Mouse (Mus musculus): Measurements from ENCODE around the gene Ndufs1. TPM values are rescaled to one million over a fixed set of nuclear protein-coding genes. Genes with fewer than 3 reads are reported as not detected.
"Not testable (repeated sequence)": the region's sequence is repeated elsewhere in the genome, so short reads cannot be mapped to it uniquely, and the experiment has no call there.

Gene Ndufs1
- 79.8 and 88.5 TPM in 2 replicates for polyA plus RNA-seq (2012; rRNA removed)

DNA sequence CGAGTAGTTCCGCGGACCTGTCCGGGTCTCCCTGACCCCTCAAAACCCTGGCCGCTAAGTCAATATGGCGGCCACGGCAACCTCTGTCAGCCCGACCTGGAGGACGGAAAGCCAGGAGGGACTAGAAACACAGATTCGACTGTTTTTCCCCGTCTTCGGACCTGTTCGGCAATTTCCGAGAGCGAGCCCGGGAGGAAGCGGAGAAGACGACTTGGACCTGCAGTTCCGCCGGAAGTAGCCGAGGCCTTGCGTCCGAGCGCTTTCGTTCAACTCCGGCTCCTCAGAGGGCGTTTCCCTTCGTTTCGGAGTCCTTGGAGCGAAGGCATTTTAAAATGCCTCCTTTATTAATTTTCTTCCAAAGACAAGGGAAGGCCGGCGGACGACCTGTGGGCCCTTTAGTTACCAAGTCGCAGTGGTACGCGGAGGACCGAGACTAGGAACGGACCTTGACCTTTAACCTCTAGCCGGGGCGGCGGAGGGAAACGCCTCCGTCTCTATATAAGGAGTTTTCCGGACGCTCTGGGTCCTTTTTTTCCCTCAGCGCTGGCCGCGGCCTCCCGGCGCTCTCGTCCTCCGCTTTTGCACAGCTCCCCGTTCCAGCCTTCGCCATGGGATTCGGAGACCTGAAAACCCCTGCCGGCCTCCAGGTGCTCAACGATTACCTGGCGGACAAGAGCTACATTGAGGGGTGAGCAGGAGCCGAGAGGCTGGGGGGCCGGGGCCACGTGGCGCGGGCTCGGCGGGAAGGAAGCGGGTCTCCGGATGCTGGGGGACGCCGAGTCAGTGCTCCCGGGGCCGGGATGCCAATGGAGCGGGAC lies at the start of gene Ndufs1, which contains the start of gene Eef1b2:
Gene Ndufs1 (minus strand): TSS at position 230 of the 818 bp plus-strand sequence.
Gene Eef1b2 (plus strand): TSS at position 222 of the 818 bp plus-strand sequence.
- DNase-seq (ENCODE audit: low spot score) = peak; percentile 90

DNA sequence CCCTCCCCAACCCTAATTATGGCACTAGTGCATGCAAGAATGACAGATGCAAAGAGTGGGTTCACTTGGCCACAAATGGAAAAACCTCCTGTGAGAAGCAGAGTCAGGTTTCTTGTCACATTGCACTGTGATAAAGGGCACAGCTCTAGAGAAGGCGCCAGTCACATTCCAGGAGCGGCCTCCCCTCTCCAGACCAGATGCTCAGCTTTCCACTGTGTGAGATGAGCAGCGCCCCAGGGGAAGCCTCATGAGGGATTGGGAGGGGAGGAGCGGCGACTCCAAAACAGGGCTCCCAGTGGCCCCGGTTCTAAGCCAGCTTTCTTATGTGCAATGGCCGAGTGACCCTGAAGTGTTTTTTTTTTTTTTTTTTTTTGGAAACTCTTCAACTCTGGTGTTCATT lies 49.3 kb upstream of the Ndufs1 start:
- no peak for DNase-seq (ENCODE audit: low spot score)

DNA sequence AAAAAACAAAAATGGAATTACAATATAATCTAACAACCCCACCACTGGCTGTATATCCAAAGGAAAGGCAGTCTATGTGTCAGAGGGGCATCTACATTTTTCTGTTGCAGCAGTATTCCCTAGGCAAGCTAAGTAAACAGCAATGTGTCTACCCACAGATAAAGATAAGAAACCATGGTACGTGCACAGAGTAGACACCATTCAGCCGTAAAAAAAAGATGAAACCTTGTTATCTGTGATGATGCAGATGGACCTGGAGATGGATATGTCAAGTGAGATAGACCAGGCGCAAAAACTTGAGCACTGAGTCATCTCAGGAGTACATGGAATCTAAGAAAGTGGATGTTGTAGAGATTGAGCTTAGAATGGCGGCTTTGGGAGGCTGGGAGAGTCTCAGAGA lies 48.4 kb upstream of the Ndufs1 start:
- DNase-seq (ENCODE audit: low spot score) = no peak

DNA sequence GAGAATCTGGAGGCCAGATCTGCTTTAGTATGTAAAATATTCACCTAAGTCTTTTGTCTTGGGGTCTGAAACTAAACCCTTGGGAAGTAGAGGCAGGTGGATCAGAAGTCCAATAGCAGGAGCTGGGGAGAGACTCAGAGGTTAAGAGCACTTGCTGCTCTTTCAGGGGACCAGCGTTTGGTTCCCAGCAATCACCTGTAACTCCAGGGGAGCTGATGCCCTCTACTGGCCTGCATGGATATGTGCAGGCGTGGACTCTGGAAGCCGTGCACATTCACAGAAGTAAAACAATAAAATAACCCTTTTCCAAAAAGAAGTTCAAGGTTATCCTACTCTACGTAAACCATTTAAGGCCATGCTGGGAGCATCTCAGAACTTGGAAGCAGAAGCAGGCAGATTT lies 42.6 kb upstream of the Ndufs1 start:
- DNase-seq (ENCODE audit: low spot score) = no peak

DNA sequence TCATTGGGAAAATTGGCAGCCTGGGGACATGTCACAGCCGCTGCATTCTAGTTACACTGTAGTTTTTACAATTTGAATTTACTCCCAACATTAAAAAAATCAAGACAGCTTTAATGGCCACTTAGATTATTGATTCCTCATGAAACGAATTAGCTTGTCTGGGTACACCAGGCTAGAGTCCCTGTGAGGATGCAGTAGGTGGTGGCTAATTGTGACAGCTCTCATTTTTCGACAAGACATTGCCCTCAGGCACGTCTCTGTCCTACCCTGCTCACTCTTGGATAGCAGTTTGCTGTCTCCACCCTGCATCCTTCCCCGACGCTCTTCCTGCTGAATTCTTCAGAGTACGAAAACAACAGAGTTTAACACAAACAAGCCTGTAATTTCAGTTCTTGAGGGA lies 38.0 kb upstream of the Ndufs1 start:
- no peak for DNase-seq (ENCODE audit: low spot score)

DNA sequence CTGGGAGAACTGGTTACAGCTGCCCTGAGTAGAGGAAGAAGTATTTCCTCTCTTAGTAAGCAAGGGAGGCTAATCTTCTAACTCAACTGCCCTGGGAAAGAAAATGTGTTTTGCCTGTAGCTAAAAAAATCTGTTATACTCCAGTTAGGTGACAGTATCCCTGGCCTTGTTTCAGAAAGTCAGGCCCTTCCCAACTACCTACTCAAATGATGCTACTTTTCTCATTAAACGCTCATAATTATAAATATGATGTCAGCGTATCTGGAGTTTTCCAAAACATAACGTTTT lies 37.6 kb upstream of the Ndufs1 start, which contains the start of gene Gpr1:
Gene Gpr1 (minus strand): TSS at position 273 of the 288 bp plus-strand sequence.
- DNase-seq (ENCODE audit: low spot score) = no peak

DNA sequence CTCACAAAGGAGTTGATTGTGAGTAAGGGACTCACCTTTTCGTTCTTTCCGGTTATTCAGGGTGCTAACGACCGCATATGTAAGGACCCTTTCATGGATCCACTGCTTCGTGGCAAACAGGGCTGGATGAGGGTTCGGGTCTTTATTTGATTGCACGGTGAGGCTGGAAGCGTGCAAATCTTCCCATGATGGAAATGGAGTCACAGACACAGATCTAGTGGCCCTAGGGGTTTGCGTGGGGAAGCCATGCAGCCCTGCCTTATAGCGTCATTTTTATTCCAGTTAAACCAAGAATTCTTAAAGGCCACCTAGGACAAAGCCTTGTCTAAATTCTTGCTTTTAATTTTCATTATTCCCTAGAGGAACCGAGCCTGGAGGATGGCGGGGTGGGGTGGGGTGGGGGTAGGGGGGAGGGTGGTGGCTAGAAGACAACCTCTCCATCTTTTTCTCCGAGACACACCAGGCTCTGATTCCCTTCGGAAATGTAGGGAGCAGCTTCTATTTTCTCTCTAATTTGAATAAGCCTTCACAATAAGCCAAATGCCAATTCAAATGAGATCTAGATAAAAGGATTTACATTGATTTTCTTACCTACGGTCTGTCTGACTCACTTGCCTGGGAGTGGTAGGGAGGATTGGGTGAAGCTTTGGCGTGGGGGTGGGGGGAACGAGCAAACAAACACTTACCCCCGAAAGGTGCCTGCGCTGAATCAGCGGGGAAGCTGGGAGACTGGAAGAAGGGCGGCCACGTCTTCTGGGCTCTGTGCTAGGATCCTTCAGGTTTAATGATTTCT lies 37.0 kb upstream of the Ndufs1 start:
- no peak for DNase-seq (ENCODE audit: low spot score)

DNA sequence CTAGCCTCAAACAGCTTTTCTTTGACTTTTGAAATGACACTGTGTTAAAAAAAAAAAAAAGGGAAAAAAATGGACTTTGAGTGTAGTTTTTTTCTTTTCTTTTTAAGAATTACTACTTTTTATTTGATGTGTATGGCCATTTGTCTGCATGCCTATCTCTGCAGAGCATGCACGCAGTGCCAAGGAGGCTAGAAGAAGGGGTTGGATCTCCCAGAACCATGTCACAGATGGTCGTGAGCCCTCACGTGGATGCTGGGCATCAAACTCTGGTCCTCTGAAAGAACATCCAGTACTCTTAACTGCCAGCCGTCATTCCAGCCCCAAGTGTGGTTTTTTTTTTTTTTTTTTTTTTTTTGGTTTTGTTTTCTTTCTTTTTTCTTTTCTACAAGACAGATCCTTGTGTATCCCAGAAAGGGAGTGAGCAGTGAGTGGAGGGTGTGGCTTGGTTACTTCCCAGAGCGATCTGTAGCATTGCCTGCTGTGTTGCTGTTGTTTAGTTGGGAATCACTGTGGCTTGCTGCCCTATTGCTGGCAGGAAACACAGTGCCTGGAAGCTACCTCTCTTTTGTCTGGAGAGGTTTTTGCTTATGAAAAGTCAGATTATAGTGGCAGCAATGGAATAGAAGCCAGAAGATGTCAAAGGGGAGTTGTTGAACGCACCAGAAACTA lies 33.4 kb upstream of the Ndufs1 start:
- DNase-seq (ENCODE audit: low spot score) = no peak

DNA sequence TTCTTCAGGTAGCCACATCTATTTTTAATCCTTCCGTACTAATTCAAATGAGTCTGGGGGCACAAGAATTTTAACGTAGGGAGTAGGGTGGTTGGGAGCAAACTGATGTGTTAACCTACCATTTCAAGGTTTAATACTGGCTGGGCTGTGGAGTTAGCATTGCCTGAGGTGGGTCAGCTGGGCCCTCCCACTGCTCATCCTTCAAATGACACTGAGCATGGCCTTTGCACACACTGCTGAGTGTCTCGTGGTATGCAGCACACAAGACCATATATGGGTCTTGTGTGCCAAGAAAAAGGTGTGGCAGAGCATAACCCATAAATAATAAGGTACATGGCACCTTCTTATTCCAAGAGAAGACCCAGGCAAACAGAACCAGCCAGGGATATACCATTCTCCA lies 31.0 kb upstream of the Ndufs1 start:
- no peak for DNase-seq (ENCODE audit: low spot score)

DNA sequence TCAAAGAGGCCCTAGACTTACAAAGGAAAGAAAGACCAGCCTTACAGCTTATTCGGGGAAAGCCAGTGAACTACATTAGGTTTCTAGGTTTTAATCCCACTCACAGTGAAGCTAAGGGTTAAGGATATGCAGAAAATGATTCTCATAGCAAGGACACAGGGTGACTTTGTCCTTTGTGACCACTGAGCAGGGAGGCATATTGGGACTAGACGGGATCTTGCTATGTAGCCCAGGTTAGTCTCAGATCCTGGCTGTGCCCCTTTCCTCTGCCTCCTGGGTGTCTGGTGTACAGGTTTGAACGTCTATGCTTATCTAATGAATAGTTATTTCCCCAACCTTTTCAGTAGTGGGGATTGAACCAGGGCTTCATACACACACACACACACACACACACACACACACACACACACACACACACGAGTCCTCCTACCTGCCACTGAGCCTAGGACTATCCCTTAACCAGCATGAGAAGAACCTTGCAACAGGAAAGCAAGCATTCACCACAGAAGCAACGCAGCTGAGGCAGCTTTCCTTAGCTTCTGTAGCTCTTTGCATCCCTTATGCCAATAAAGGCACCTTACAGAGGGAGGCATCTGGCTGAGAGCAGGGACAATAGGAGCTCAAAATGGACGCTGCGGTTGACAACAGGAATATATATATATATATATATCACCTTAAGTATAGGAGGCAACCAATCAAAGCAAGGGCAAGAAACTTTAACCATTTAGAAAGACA lies 28.2 kb upstream of the Ndufs1 start:
- no peak for DNase-seq (ENCODE audit: low spot score)

DNA sequence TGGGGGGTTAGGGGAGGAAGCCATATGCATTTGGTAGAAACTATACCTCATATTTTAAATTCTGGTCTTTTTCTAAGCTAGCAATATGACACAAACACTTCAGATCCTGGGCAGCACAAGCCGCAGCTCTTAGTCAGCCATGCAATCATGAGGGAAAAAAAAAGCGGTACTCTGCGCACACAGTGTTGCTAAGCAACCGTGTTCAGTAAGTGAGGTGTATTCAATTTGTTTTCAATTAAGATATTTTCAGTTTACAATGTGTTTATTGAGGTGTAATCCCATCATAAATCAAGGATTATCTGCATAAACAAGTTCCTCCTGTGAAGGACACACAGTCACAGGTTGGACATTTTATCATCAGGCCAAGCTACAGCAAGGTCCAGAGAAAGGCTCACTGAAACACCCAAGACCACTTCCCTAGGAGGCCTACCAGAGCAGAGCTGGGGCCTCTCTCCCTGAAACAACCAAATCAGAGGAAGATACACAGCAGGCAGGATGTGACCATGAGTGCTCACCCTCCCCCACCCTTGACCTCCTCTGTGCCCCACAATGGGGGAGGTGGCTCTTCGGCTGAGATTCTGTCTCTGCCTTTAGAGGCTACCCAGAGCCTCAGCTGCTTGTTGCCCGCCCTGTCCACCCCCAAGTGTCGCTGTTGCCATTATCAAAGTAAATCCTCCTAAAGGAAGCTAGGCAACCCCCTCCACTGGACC lies 27.5 kb upstream of the Ndufs1 start:
- DNase-seq (ENCODE audit: low spot score) = no peak

DNA sequence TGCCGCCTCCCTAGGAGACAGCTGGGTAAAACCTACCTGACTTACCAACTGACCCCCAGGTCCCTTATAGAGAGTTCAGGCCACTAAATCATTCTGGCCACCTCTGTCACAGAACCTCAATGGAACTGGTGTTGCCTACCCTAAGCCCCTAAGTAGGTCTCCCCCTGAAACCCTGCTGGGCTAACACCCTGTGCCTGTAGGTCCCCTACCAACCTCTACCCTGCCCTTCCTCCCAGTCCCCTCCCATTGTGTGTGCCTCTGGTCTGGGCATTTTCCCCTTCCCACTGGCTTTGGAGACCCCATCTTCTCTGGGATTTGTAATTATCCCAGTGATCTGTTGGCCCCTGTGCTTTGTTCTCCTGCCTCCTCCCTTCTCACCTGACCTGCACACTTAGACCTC lies 26.8 kb upstream of the Ndufs1 start:
- DNase-seq (ENCODE audit: low spot score) = no peak

DNA sequence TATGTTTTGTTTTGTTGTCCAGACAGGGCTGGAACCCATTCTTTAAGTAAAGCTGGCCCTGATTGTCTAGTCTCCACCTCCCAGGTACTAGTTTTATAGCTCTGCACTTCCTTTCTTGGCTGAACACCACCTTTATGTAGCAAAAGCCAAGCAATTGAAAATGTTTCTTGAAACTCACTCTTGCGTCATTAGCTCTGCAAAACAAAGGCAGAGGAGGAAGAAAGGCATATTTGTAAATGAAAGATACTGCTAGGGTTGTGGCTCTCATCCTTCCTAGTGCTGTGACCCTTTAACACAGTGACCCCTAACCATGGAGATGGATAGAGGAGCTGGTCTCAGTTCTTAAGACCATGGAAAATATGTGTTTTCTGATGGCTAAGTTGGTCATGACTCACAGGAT lies 25.0 kb upstream of the Ndufs1 start:
- DNase-seq (ENCODE audit: low spot score) = no peak

DNA sequence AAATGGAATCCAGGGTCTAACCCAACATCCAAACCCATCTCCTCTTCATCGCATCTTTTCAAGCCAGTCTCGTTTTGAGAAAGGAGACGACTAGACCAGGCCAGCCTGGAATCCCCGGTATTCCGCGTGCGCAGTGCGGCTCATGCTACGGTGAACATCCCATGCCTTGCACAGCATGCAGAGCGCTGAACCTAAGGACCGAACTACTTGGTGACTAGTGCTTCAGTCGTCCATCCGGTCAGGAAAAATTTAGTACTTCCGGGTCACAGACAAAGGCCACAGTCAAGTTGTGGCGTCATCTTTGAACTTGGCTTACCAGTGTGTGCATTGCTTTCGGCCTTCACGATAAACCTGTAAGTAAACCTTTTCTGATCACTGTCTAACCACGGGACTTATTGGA lies 23.7 kb upstream of the Ndufs1 start:
- DNase-seq (ENCODE audit: low spot score) = no peak

DNA sequence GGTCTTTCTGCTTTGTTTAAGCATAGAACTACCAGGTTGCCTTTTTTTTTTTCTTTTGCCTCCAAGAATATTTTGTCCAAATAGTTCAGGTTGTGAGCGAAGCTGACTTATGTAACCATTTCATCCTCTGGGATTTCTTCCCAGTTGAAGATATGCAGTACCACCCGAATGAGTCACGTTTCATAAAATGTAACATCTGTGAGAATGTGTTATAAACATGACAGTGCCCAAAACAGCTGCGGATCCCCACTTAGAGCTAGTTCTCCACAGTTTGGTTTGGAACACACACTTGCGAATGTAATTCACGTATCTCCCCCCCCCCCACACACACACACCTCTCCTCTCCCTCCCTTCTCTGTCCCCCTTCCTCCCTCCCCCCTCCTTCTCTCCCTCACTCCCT lies 22.8 kb upstream of the Ndufs1 start:
- no peak for DNase-seq (ENCODE audit: low spot score)

DNA sequence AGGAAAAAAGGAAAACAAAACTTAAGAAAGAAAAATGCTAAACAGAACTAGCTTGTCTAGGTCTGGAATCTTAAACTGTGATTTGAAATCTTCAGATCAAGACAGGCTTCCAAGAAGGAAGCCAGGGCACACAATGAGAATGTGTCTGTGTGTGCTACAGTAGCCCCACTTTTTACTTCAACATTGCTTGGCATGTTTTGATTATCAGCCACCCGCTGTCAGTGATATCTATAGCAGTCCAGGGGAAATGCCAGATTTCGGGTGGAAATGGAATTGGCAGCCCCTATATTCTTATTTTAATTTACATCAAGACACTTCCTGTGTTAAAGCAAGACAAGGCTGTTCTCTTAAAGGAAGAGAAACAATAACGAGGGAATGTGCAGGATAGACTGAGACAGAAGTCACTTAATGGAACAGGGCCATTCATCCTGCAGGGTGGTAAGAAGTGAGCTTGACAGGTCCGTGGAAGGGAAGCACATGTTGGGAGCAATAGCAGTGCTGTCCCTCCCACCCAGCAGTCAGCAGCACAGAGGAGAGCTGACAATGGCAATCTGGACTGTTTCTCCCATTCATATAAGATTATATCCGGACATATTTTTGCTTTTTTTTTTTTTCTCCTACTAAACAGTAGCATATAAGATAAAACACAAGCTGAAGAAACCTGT lies 19.3 kb upstream of the Ndufs1 start:
- DNase-seq (ENCODE audit: low spot score) = no peak

DNA sequence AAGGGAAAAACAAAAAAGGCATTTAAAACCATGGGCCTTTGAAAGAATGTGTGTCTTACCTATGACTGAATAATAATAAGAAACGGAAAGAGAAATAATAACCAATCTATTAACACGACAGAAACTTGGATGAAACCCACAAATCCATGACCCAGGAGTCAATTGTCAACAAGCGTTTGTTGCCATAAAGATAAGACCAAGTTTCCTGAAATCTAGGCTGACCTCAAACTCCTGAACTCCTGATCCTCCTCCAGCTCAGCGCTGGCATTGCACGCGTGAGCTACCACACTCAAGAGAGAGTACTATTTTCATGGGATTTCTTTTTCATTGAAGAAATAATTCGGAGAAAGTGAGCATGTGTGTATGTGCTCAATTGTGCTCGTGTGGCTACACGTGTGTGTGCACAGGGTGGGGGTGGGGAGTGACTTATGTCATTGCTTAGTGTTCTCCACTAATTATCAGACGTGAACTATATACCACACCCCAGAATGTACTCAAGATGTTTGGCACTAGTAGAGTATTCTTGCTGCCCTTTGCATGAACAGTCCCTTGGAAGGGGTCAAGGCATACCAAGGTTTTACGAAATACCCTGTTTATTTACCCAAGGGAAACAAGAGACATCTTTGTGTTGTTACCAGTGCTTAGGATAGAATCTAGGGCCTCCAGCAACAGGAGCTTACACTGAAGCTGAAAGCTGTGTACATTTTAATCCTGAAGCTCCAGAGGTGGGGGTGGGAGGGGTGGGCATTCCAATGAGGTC lies 15.9 kb upstream of the Ndufs1 start:
- DNase-seq (ENCODE audit: low spot score) = no peak

DNA sequence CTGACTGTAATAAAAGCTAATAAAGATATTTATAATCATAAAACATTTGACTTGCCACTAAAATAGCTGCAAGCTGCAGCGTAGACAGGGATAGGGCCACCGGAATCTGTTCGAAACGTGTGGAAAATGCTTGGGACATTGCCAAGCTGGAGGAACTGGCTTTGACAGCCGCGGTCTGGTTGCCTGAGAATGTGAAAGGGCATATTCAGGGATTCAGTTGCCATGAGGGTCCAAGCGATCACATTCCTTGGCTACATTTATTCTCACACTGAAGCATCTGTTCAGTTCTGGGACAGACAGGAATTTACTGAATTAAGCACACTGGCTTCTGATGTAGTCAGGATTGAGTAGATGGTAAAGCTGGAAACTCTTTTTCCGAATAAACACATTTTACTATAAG lies 14.2 kb upstream of the Ndufs1 start:
- no peak for DNase-seq (ENCODE audit: low spot score)

DNA sequence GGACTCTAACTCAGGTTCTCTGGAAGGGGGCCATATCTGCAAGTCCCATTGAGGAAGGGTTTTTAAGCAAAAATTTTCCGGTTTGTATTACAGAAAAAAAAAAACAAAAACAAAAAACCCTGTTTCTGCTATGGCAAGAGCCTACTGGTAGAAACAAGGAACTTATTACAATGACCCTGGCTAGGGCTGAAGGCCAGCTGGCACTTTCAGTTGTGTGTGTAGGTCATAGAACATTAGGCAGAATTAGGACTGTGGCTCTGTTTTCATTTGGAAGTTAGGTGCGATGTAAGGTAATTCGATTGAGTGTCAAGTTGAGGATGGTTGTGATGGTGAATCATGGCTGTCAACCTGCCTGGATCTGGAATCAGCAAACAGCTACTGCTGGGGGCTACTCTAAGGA lies 11.9 kb upstream of the Ndufs1 start:
- DNase-seq (ENCODE audit: low spot score) = no peak

DNA sequence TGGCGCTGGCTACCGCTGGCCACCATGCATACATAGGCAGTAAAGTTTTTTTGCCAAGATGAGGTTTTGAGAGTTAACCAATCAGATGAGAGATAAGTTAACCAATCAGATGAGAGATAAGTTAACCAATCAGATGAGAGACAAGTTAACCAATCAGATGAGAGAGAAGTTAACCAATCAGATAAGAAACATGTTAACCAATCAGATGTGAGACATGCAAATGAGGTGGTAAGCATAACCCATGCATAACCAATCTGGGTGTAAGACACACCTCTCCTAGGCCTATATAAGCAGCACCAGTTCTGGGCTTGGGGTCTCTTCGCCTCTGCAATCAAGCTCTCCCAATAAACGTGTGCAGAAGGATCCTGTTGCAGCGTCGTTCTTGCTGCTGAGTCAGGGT lies 8.8 kb upstream of the Ndufs1 start:
- DNase-seq (ENCODE audit: low spot score) = not testable (repeated sequence)
